Mouse (Mus musculus) stomach, postnatal 0 days (tissue): ENCODE measurements around the gene St6galnac4. TPM values are rescaled to one million over a fixed set of nuclear protein-coding genes. Genes with fewer than 3 reads are reported as not detected.

Experiments
- ATAC-seq: fragments of 200-750 bp; cut with Nextera tagmentation; 2 replicates; pipeline ENCODE4 v1.8.0; 2017; ENCODE audit not compliant: low FRiP score, low TSS enrichment
- DNase-seq: peaks from one replicate; pipeline ENCODE4 v3.0.0-alpha.2; 2016; ENCODE audit warnings: low spot score
- H3K27ac ChIP-seq: fragments of 300-500 bp; sonication (generic); replicated peaks from 2 replicates; pipeline ENCODE4 v1.5.1; 2014; ENCODE audit warnings: mild to moderate bottlenecking, control low read depth
- H3K27me3 ChIP-seq: fragments of 300-500 bp; sonication (generic); 2 replicates; pipeline ENCODE4 v1.6.1; 2014; ENCODE audit warnings: low read length; ENCODE audit not compliant: control insufficient read depth, insufficient read depth
- H3K36me3 ChIP-seq: fragments of 300-500 bp; sonication (generic); 2 replicates; pipeline ENCODE4 v1.6.1; 2014; ENCODE audit warnings: low read length, mixed read lengths; ENCODE audit not compliant: control insufficient read depth, insufficient read depth
- H3K4me1 ChIP-seq: fragments of 300-500 bp; sonication (generic); replicated peaks from 2 replicates; pipeline ENCODE4 v1.6.1; 2014; ENCODE audit warnings: antibody characterized with exemption; ENCODE audit not compliant: control insufficient read depth, insufficient read depth
- H3K4me2 ChIP-seq: fragments of 300-500 bp; sonication (generic); replicated peaks from 2 replicates; pipeline ENCODE4 v1.6.1; 2014; ENCODE audit warnings: low read depth, mild to moderate bottlenecking, control low read depth, moderate library complexity
- H3K4me3 ChIP-seq: fragments of 300-500 bp; sonication (generic); 2 replicates; pipeline ENCODE4 v1.5.1; 2014; ENCODE audit warnings: low read depth, low read length, control low read depth
- H3K9ac ChIP-seq: fragments of 300-500 bp; sonication (generic); 2 replicates; pipeline ENCODE4 v1.6.1; 2014; ENCODE audit warnings: mild to moderate bottlenecking, low read length, control low read depth, mixed read lengths
- H3K9me3 ChIP-seq: fragments of 300-500 bp; sonication (generic); 2 replicates; pipeline ENCODE4 v1.6.1; 2016; ENCODE audit warnings: low read length; ENCODE audit not compliant: control insufficient read depth
- CTCF ChIP-seq: IDR thresholded peaks from 2 replicates; pipeline ENCODE4 v1.5.1; 2016; ENCODE audit warnings: antibody characterized with exemption, low read depth, mild to moderate bottlenecking, moderate library complexity
- EP300 ChIP-seq: optimal IDR thresholded peaks from 2 replicates; pipeline ENCODE3; 2016; ENCODE audit warnings: antibody characterized with exemption
- WGBS: fragments of 180-500 bp; shearing (Covaris S2); extraction: QIAGEN DNeasy Blood & Tissue Kit; methylation state at CpG from one replicate; pipeline ENCODE4 v1.1.7; 2014; 5-methylcytosine and 5-hydroxymethylcytosine counted together
- polyA plus RNA-seq: library from polyadenylated mRNA; unstranded; fragments of >200 nt; fragmentation: Nextera tagmentation; extraction: Ambion mirVana; gene quantifications from 2 replicates; pipeline ENCODE4 v1.2.1, GENCODE M21; 2015

St6galnac4 gene
- polyA plus RNA-seq, 1 experiment from 2014 or later, result 7.7 TPM

GRCm38 (mm10) chr2:32574901-32575585 lies 11.9 kb upstream of the St6galnac4 start:
- DNase-seq, result peak; percentile 59
- H3K4me2 ChIP-seq, result peak overlapping the region; percentile 59
- ATAC-seq, result peak; percentile 16; the same call in 1 of the 2 replicates
- peak overlapping the region; percentile 35 for H3K9ac ChIP-seq
- 3% methylated on average over 26 of the region's 26 CpGs for WGBS
- TF ChIP-seq CTCF (peak; percentile 83), EP300 (no peak)
- H3K4me3 ChIP-seq, result peak overlapping the region; percentile 27
- 0 out of 2 replicates have a peak, but pooled peaks cover 5% of the 10 kb centered on the region for H3K36me3 ChIP-seq
- H3K27ac ChIP-seq, result no peak overlapping the region
- 0 out of 2 replicates have a peak, but pooled peaks cover 4% of the 10 kb centered on the region for H3K4me1 ChIP-seq
- no peaks in the 10 kb centered on the region for H3K9me3 ChIP-seq
- no peaks in the 10 kb centered on the region for H3K27me3 ChIP-seq

GRCm38 (mm10) chr2:32575586-32576160 lies 11.2 kb upstream of the St6galnac4 start, which contains the start of gene 9430097D07Rik:
Gene 9430097D07Rik (minus strand): TSS chr2:32575684.
- 9% methylated on average over 28 of the region's 28 CpGs for WGBS
- Histone ChIP-seq H3K4me3 (peak within 1 kb of the TSS; percentile 27), H3K9me3 (no peaks in the 10 kb centered on the region), H3K36me3 (0 out of 2 replicates have a peak, but pooled peaks cover 5% of the 10 kb centered on the region), H3K4me1 (0 out of 2 replicates have a peak, but pooled peaks cover 4% of the 10 kb centered on the region), H3K27ac (no peak within 1 kb of the TSS), H3K27me3 (no peaks in the 10 kb centered on the region), H3K4me2 (peak within 1 kb of the TSS; percentile 59), H3K9ac (peak within 1 kb of the TSS; percentile 35)
- DNase-seq (peak; percentile 37), ATAC-seq (no peak)
- TF ChIP-seq CTCF (no peak), EP300 (no peak)

- H3K36me3 ChIP-seq, result 0 out of 2 replicates have a peak, but pooled peaks cover 5% of the 10 kb centered on the region
- ATAC-seq, result no peak
- H3K4me3 ChIP-seq, result no peak overlapping the region
- no peaks in the 10 kb centered on the region for H3K27me3 ChIP-seq
- whole genome bisulfite sequencing, result 91% methylated on average over 9 of the region's 9 CpGs
- no peaks in the 10 kb centered on the region for H3K9me3 ChIP-seq
- H3K4me2 ChIP-seq, result no peak overlapping the region
- TF ChIP-seq EP300 (no peak), CTCF (no peak)
- 0 out of 2 replicates have a peak, but pooled peaks cover 4% of the 10 kb centered on the region for H3K4me1 ChIP-seq
- no peak overlapping the region for H3K9ac ChIP-seq
- no peak overlapping the region for H3K27ac ChIP-seq
- DNase-seq, result no peak
These were observed 10.4 kb upstream of the St6galnac4 start for GRCm38 (mm10) chr2:32576532-32576931.

GRCm38 (mm10) chr2:32578146-32579046 lies 8.5 kb upstream of the St6galnac4 start:
- H3K9me3 ChIP-seq, result no peaks in the 10 kb centered on the region
- TF ChIP-seq CTCF (no peak), EP300 (no peak)
- no peaks in the 10 kb centered on the region for H3K27me3 ChIP-seq
- H3K27ac ChIP-seq, result no peak overlapping the region
- WGBS, result 34% methylated on average over 24 of the region's 30 CpGs
- H3K36me3 ChIP-seq, result no peaks in the 10 kb centered on the region
- no peak overlapping the region for H3K4me3 ChIP-seq
- no peak overlapping the region for H3K4me2 ChIP-seq
- H3K4me1 ChIP-seq, result peaks cover 4% of the 10 kb centered on the region; the same call in 1 of the 2 replicates
- no peak overlapping the region for H3K9ac ChIP-seq
- DNase-seq (peak; percentile 51), ATAC-seq (no peak)

GRCm38 (mm10) chr2:32581450-32582095 lies 5.3 kb upstream of the St6galnac4 start:
- Histone ChIP-seq H3K4me2 (no peak overlapping the region), H3K4me3 (no peak overlapping the region), H3K27ac (no peak overlapping the region), H3K9me3 (no peaks in the 10 kb centered on the region), H3K9ac (no peak overlapping the region), H3K4me1 (no peaks in the 10 kb centered on the region; the same call in 1 of the 2 replicates), H3K27me3 (no peaks in the 10 kb centered on the region), H3K36me3 (no peaks in the 10 kb centered on the region)
- no peak for DNase-seq
- no peak for TF ChIP-seq EP300
- peak; percentile 28 for TF ChIP-seq CTCF
- 43% methylated on average over 19 of the region's 19 CpGs for WGBS
- ATAC-seq, result no peak
